Mouse (Mus musculus) gastrocnemius, postnatal 25 days (tissue): ENCODE data around the gene Mapk13. TPM values are rescaled to one million over a fixed set of nuclear protein-coding genes. Genes with fewer than 3 reads are reported as not detected.
"Not testable (repeated sequence)": the region's sequence is repeated elsewhere in the genome, so short reads cannot be mapped to it uniquely, and the experiment has no call there.

ENCODE experiments used
- DNase-seq: peaks from one replicate; pipeline ENCODE4 v3.0.0; 2022
- long read RNA-seq, 2 experiments: library from polyadenylated mRNA; stranded (forward); transcript quantifications; one replicate each; pipeline ENCODE4 v2.0.0; 2021
- total RNA-seq, 2 experiments: library from RNA; stranded (reverse); gene quantifications; 1 replicate in 1 of 2; 2 replicates in 1 of 2; pipeline ENCODE4 v1.2.3; 2021

Gene Mapk13
- under 1 TPM in 1 of 2 experiments, not detected in 1; 0.16 TPM for total RNA-seq
- long read RNA-seq, experiment 1 = 0 reads
- long read RNA-seq, experiment 2, partial matches to known transcripts = 0 of 1 reads
- long read RNA-seq, experiment 2, other reads (novel, unspliced or antisense) = 1 of 1 reads

GRCm38 (mm10) chr17:28769121-28769874 lies at the start of gene Mapk13:
Mapk13 (plus strand) TSS chr17:28769297.
- DNase-seq = no peak

- DNase-seq = no peak
These were observed 43.3 kb upstream of the Mapk13 start, which contains the start of gene AC170998.1 for GRCm38 (mm10) chr17:28725783-28726182. AC170998.1 (plus strand) TSS chr17:28726083.

- not testable (repeated sequence) for DNase-seq
These were observed 41.6 kb upstream of the Mapk13 start for GRCm38 (mm10) chr17:28727511-28727910.

- no peak for DNase-seq
These were observed 33.6 kb upstream of the Mapk13 start for GRCm38 (mm10) chr17:28735317-28736105.

DNA sequence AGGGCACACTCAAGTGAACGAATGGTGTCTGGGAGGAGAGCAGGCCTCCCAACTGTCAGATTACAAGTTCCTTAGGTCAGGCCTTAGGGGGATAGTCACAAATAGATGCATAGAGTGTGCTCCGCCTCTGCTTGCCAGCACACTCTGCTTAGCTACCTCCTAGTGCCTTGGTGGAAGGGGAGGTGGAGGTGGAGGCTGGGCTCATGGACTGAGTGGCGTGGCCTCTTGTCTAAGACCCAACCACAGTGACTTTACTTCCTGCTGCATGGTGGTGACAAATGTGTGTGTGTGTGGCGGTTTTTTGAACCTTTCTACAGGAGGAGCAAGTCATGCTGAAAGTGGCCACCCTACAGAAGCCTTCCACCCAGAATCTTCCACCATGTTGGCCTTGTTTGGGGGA lies 32.6 kb upstream of the Mapk13 start:
- no peak for DNase-seq

- DNase-seq = no peak
These were observed 31.1 kb upstream of the Mapk13 start for GRCm38 (mm10) chr17:28737973-28738372.

- no peak for DNase-seq
These were observed 29.9 kb upstream of the Mapk13 start for GRCm38 (mm10) chr17:28739244-28739643.

- DNase-seq = no peak
These were observed 25.8 kb upstream of the Mapk13 start for GRCm38 (mm10) chr17:28743145-28743866.

GRCm38 (mm10) chr17:28743916-28744315 lies 25.2 kb upstream of the Mapk13 start:
- no peak for DNase-seq

DNA sequence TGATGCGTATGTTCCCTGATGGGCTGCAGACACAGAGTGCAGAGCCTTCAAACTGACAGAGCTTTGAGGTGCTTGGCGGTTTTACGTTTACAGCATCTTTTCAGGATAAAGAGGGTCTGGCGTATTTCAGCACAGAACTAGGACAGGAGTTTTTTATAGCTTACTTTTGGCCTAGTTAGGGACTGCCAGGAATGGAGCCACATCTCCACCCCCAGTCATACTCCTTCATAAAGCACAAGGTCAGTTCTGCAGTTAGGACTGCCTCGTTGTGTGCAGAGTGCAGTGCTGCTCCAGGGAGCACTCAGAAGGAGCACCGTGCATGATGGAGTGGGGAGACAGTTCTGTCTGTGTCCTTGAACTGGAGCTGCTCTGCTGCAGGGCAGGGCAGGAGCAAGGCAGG lies 23.3 kb upstream of the Mapk13 start:
- no peak for DNase-seq

DNA sequence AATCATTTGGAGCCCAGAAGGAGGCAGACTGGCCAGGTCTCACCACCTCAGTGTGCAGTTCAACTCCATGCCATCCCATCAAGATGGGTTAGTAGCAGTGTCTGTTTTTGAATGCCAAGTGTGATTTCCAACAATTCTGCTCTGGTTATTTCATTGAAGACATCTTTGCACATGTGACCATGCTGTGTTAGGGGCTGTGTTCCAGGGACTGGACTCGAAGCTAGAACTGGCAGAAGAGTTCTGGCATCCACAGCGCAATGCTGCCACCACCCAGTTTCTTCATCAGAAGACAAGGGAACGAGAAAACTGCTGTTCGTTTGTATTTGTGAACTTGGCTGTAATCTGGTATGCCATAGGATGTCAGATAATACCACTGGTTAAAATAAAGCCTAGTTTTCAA lies 21.1 kb upstream of the Mapk13 start:
- no peak for DNase-seq

DNA sequence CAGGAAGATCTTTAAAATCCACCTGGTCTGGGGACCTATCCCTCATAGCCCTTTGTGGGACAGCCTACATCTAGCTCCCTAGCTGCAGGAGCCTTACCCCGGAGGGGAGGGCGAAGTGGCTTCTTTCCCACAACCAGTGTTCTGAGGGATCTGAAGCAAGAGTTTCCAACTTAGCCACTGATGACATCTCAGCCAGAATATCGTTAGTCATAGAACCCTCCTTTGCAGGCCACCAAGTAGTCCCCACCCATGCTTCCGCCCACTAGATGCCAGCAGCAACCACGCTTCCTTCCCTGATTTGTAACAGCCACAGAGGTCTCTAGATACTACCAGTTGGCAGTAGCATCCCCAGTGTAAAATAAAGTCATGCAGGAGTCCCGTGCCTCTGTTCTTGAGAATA lies 18.5 kb upstream of the Mapk13 start:
- DNase-seq = no peak

GRCm38 (mm10) chr17:28756447-28756846 lies 12.7 kb upstream of the Mapk13 start:
- DNase-seq = no peak

- DNase-seq = no peak
These were observed 11.6 kb upstream of the Mapk13 start for GRCm38 (mm10) chr17:28757470-28757869.

GRCm38 (mm10) chr17:28760736-28761312 lies 8.3 kb upstream of the Mapk13 start:
- DNase-seq = no peak

DNA sequence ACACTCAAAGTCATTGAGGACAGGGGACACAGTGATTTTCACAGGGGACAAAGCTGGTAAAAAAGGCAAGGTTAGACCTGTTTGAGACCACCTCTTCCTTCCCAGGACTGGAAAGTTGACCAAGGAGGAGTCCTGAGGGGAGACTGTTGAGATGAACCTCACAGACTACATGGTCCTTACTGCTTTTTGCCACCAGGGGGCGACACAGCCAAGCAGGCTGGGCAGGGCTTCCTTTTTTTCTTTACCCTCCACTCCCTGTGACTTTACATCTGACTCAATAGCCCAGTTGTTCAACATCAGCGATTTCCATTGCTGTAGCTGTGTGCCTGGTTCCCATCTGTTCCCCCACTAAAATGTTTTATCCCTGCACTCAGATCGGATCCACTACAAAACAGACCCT lies 7.2 kb upstream of the Mapk13 start:
- peak; percentile 56 for DNase-seq

DNA sequence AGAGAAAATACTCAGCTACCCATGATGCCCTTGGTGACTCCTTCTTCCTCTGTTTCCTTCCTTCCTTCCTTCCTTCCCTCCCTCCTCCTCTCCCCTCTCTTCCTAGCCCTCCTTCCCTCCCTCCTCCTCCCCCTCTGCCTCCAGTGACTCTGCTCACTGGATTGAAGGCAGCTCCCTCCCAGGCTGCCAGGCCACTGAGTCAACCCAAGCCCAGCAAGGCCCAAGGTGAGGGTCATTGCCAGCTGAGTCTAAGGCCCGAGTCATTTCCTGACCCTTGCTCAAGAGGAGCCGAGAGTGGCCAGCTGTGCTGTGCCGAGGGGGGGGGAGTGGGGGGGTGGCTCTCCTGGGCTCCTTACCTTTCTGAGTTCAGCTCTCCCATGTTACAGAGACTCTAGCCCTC lies 2.9 kb upstream of the Mapk13 start:
- no peak for DNase-seq

DNA sequence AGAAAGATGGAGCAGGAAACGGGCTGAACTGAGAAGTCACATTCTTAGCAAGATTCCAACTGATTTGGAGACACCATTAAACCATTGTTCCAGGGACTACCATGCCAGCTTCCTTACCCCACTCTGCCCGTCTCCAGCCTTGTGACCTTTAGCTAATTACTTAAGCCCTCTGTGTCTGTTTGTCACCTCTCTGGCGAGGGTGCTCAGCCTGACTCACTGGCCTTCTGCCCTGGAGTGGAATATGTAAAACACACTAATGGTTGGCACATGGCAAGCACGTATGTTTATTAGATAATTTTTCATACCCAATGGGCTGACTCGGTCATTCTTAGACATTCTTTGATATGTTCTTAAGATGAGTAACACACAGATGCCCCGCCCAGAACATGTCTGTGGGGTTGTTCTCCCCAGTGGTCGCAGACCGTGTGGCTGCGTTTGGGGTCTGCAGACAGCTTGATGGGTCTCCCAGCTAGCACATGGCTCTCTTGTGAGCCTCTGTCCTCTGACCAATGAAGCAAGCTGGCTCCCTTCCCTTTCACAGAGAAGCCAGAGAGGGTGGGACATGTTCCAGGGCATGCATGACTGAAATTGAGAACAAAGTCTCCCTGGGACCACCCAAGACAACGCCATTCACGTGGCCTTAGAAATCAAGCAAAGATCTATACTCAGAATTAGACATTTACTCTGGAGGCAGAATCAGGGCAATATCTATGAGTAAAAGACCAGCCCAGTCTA lies 2.1 kb upstream of the Mapk13 start:
- no peak for DNase-seq

- no peak for DNase-seq
These were observed 851 bp downstream of the Mapk13 start for GRCm38 (mm10) chr17:28769875-28770421.

GRCm38 (mm10) chr17:28771289-28771688 lies 2.2 kb downstream of the Mapk13 start:
- no peak for DNase-seq

DNA sequence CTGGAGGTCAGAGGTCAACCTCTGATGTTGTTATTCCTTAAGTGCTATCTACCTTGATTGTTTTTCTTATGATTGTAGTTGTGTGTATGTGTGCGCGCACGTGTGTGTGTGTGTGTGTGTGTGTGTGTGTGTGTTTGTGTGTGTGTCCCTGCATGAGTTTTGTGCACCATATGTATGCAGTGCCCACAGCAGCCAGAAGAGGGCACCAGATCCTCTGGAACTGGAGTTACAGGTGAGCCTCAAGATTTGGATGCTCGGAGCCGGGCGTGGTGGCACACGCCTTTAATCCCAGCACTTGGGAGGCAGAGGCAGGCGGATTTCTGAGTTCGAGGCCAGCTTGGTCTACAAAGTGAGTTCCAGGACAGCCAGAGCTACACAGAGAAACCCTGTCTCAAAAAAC lies 5.2 kb downstream of the Mapk13 start:
- DNase-seq = not testable (repeated sequence)
